Mouse (Mus musculus): ENCODE measurements around the gene Hnrnpk. TPM values are rescaled to one million over a fixed set of nuclear protein-coding genes. Genes with fewer than 3 reads are reported as not detected.

Hnrnpk gene
- total RNA-seq, 2 experiments from 2014 or later: 729 to 758 TPM

DNA sequence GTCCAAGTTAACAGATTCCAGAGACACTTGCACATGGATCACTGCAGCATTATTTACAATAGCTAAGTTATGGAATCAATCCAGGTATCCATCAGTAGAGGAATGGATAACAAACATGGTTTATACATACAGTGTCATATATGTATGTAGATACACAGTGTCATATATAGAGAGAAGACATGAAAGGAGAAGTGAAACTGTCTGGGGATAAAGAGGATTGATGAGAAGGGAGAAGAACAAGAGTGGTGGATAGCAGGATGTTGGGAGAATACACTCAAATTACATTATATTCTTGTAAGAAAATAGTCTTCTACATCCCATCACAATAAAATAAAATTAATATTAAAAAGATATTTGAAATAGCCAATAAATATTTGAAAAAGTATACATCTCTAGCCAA, 50.1 kb downstream of the Hnrnpk start:
- intact Hi-C loops (cut with DNase I): no loop called here
- DNase-seq (ENCODE audit: extremely low spot score in 1 of 2, low spot score in 2 of 2): no peak

DNA sequence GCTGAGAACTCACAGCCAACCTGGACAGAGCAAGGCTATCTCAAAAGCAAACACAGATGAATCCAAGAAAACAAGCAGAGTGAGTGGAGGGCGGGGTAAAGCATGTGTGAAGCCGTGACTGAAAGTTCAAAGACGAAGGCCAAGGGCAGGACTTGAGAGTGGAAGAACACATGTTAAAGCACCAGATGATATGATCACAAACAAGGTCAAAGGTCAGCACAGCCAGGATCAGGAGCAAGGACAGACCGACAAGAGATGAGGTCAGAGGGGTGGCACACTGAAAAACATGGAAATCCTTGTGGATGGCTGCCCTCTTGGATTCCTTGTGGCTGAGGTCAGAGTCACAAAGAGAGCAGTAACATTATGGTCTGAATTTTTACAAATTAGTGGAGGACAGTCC, 52.5 kb downstream of the Hnrnpk start:
- DNase-seq (ENCODE audit: extremely low spot score in 1 of 2, low spot score in 2 of 2): no peak
- intact Hi-C loops (cut with DNase I): no loop called here

DNA sequence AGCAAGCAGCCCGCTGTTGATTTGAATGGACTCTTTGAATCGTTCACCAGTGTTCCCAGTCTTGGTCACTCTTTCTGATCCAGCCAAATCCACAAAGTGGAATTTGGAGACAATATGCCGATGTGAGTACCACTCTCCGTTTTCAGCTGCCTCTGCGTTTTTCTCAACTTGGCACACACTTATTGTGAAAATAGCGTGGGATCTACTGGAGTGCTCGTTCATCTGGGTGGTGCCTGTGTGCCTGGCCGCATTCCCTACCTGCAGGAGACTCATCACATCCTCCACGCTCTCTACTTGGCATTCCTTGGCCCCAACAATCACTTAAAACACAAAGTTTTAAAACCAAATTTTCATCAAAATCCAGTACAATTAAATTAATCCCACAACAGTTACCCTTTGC, 58.6 kb downstream of the Hnrnpk start:
- intact Hi-C loops (cut with DNase I): no loop called here
- DNase-seq (ENCODE audit: extremely low spot score in 1 of 2, low spot score in 2 of 2): no peak

Small RNA genes within 50 kb of the gene (microRNA-seq; reads per million reads assigned to microRNA genes)
- 44.8 reads per million, percentile 49 among the genes with 10 or more reads in this experiment for gene Mir7-1

Other genes starting within 250 kb of the Hnrnpk start
- gene Idnk, start 245.7 kb downstream of the Hnrnpk start, total RNA-seq (2021): 10 to 100 TPM; 22.3 to 25.1 TPM
- 100 to 1,000 TPM; 128 to 135 TPM for gene Ubqln1, start 187.7 kb downstream of the Hnrnpk start, total RNA-seq (2021)
- 10 to 100 TPM; 17.9 to 22.6 TPM for gene Gkap1, start 127.6 kb downstream of the Hnrnpk start, total RNA-seq (2021)
- gene Kif27, start 44.2 kb downstream of the Hnrnpk start, total RNA-seq (2021): 1 to 10 TPM; 2.0 to 3.6 TPM
- 1 to 10 TPM; 4.7 to 5.6 TPM for gene 2210016F16Rik, start 18.1 kb downstream of the Hnrnpk start, total RNA-seq (2021)
- gene Rmi1, start 1.1 kb downstream of the Hnrnpk start, total RNA-seq (2021): 10 to 100 TPM; 14.5 to 14.7 TPM
- not detected for gene Slc28a3, start 207.5 kb upstream of the Hnrnpk start, total RNA-seq (2021)